ENCODE assay signal across 11 mouse cellular contexts in the genomic region with DNA sequence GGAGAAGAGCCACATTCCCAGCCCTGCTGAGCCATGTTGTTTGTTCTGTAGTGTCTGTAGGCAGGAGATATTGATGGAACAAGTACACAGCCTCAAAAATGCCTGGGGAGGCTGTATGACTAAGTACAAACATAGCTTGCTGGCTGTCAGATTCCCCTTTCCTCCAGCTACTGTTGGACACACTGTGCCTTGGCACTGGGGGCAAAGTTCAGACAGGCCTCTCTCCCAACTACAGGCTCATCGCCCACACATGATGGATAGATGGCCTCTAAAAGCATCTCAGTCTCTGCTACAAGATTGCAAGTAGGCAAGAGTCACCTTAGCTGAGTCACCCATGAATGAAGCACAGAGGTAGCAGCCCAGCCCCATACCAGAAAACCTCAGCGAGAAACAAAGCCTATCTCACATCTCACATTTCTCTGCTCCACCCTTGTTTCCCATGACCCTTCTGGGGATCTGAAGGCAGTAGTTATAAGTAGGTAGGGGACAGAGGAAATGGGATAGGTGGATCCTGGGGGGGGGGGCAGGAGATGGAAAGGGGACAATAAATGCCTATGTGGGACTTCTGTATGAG.
DNase-seq lines count a peak whose midpoint lies in the region; ATAC-seq and TF ChIP-seq lines count a peak whose summit lies in the region.
"Had no signal": no experiment of that assay in that cellular context is flagged by ENCODE, and none has a peak within 500 bp of the region (broad histone marks: within the 10 kb centered on the region; RNA-seq: fewer than 3 reads in every experiment).

No protein-coding gene starts in this region.

- no peak for TF ChIP-seq CTCF in kidney, adult 2 months (conservative IDR thresholded peaks at IDR 0.05; ENCODE audit: insufficient read depth, insufficient read length, low read depth, low read length)

- H3K9me3 ChIP-seq in kidney, embryonic 14.5 days (ENCODE audit: control insufficient read depth, low read length): no peaks in the 10 kb centered on the region
- H3K9me3 ChIP-seq in hindbrain, embryonic 14.5 days (ENCODE audit: control insufficient read depth, low read length): no peaks in the 10 kb centered on the region

- no peaks in the 10 kb centered on the region for H3K27me3 ChIP-seq in kidney, adult 2 months (replicated peaks; ENCODE audit: control insufficient read depth, insufficient read depth, low read length)
- H3K27me3 ChIP-seq in kidney, embryonic 14.5 days (ENCODE audit: control insufficient read depth, insufficient read depth, low read length): no peaks in the 10 kb centered on the region
- no peaks in the 10 kb centered on the region for H3K27me3 ChIP-seq in hindbrain, embryonic 14.5 days (ENCODE audit: control insufficient read depth, insufficient read depth, low read length)

- peak overlapping the region; percentile 43; the same call in 1 of the 2 replicates for H3K27ac ChIP-seq in kidney, adult 2 months (ENCODE audit: insufficient read depth, low read depth, low read length)
- H3K27ac ChIP-seq in kidney, embryonic 14.5 days (ENCODE audit: low read depth, low read length): no peak overlapping the region
- H3K27ac ChIP-seq in hindbrain, embryonic 14.5 days: no peak overlapping the region

- DNase-seq in kidney, adult 2 months: peak; percentile 78
- peak; percentile 69 for DNase-seq in 3T3-L1 (ENCODE audit: low read depth, low spot score)
- peak; percentile 91 for DNase-seq in adipocyte (ENCODE audit: low spot score)
- DNase-seq in large intestine, adult 2 months (ENCODE audit: low read depth, low spot score): peak; percentile 54
- DNase-seq in yolk sac, embryonic 10.5 days (ENCODE audit: low spot score): no peak
- no peak for DNase-seq in hindbrain, embryonic 14.5 days (ENCODE audit: low spot score)
- DNase-seq: adrenal gland, postnatal 25 days; cerebellum, postnatal 36 days; layer of hippocampus, adult 9-11 months; lung, adult 2 months had no signal

- no peaks in the 10 kb centered on the region for H3K36me3 ChIP-seq in kidney, adult 2 months (ENCODE audit: control insufficient read depth, insufficient read depth, low read length)
- H3K36me3 ChIP-seq in kidney, embryonic 14.5 days (ENCODE audit: control insufficient read depth, insufficient read depth, low read length): no peaks in the 10 kb centered on the region
- H3K36me3 ChIP-seq in hindbrain, embryonic 14.5 days (replicated peaks; ENCODE audit: control insufficient read depth, insufficient read depth): peaks cover 6% of the 10 kb centered on the region; the same call in 1 of the 2 replicates

- H3K4me2 ChIP-seq in kidney, embryonic 14.5 days (replicated peaks; ENCODE audit: low read depth, low read length): no peak overlapping the region
- H3K4me2 ChIP-seq in hindbrain, embryonic 14.5 days (replicated peaks): no peak overlapping the region

- no peak for TF ChIP-seq POLR2A in kidney, adult 2 months (IDR thresholded peaks at IDR 0.05; ENCODE audit: low read depth, low read length)

- WGBS in kidney, adult 2 months: 58% methylated on average over 2 of the region's 2 CpGs
- WGBS in kidney, embryonic 14.5 days: 52% methylated on average over 2 of the region's 2 CpGs
- WGBS in large intestine, adult 2 months: 28% methylated on average over 2 of the region's 2 CpGs
- WGBS in hindbrain, embryonic 14.5 days: 96% methylated on average over 2 of the region's 2 CpGs

- no peak overlapping the region for H3K4me3 ChIP-seq in kidney, adult 2 months (ENCODE audit: insufficient read depth, low read depth, low read length)
- no peak overlapping the region for H3K4me3 ChIP-seq in kidney, embryonic 14.5 days (ENCODE audit: low read length)
- H3K4me3 ChIP-seq in hindbrain, embryonic 14.5 days (replicated peaks; ENCODE audit: low read length): no peak overlapping the region

- H3K4me1 ChIP-seq in kidney, adult 2 months (ENCODE audit: control insufficient read depth, insufficient read depth, low read length): peaks cover 20% of the 10 kb centered on the region
- no peaks in the 10 kb centered on the region for H3K4me1 ChIP-seq in kidney, embryonic 14.5 days (ENCODE audit: control insufficient read depth, insufficient read depth, low read length)
- no peaks in the 10 kb centered on the region; the same call in 1 of the 2 replicates for H3K4me1 ChIP-seq in hindbrain, embryonic 14.5 days (replicated peaks; ENCODE audit: control insufficient read depth, insufficient read depth, low read length)

- no peak overlapping the region for H3K9ac ChIP-seq in kidney, embryonic 14.5 days (ENCODE audit: low read depth, low read length)
- no peak overlapping the region for H3K9ac ChIP-seq in hindbrain, embryonic 14.5 days

- ATAC-seq in kidney, embryonic 14.5 days (ENCODE audit: low FRiP score, low TSS enrichment): no peak
- ATAC-seq in hindbrain, embryonic 14.5 days (ENCODE audit: low FRiP score): no peak

Comparison
In these comparisons a context has a peak if more than half of its experiments do, and no peak if none do; other contexts are left out.
1. DNase-seq: peak in kidney, adult 2 months (single experiment), 3T3-L1 (single experiment), adipocyte (single experiment) and large intestine, adult 2 months (single experiment); none in yolk sac, embryonic 10.5 days (single experiment) and hindbrain, embryonic 14.5 days (single experiment).